Mouse (Mus musculus) frontal cortex, adult 2 months (tissue): Measurements from ENCODE around the gene Nms. TPM values are rescaled to one million over a fixed set of nuclear protein-coding genes. Genes with fewer than 3 reads are reported as not detected.

Experiments used
- DNase-seq, 2 experiments: peaks; one replicate each; pipeline ENCODE4 v3.0.0; 2022; ENCODE audit warnings: low spot score in 1 of 2; ENCODE audit errors: extremely low spot score in 1 of 2
- polyA plus RNA-seq: library from polyadenylated mRNA; depleted of rRNA; stranded (reverse); fragments of >200 nt; gene quantifications from 2 replicates; pipeline ENCODE4 v1.2.3, GENCODE M21; 2012; rRNA removed

The Nms gene
- polyA plus RNA-seq, 1 experiment = not detected

DNA sequence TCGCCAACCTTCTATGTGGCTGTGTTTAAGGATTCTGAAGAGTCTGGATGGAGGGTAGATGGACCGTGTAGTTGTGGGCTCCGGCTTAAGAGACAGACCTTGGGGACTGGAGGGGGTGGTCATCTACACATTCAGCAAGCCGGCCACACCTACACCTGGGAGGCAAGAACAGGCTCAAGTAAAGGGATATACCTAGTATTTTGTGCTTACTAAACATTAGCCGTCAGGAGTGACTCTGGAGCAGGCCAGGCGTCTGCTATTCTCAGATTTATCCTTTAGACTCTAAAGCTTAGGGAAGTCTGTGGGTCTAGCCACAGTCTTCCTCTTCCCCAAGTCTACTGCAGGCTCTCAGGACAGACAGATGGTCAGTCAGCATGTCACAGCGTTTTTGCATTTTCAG, 49.4 kb downstream of the Nms start:
- no peak for DNase-seq

DNA sequence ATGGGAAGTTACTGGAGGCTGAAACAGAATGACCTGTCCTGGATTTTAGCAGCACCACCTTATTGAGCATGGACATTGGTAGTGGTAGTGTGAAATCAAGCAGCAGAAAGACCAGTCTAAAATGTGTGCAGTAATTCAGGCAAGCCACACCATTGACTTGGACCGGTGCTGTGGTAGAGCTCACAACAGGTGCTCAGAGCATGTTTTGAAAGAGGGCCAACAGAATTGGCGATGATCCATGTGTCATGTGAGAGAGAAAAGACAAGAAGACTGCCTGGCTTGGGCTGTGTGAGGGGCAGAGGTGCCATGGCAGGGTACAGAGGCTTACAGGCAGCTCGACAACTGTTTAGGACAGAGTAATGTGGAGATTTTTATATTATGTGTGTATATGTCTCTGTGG, 53.4 kb downstream of the Nms start:
- no peak for DNase-seq

Other genes starting within 250 kb of the Nms start
- 64.9 and 66.8 TPM in 2 replicates for gene Lonrf2, start 102.4 kb upstream of the Nms start, polyA plus RNA-seq
- 31.7 and 34.8 TPM in 2 replicates for gene Chst10, start 41.0 kb upstream of the Nms start, polyA plus RNA-seq
- gene Pdcl3, start 46.5 kb downstream of the Nms start, polyA plus RNA-seq = 44.7 and 53.8 TPM in 2 replicates